In genomic region chr5:115955131-115955530, GRCm38 (mm10) we compare ENCODE assay signal across 18 mouse cellular contexts.
DNase-seq lines count a peak whose midpoint lies in the region; ATAC-seq lines count a peak whose summit lies in the region.
"Had no signal": no experiment of that assay in that cellular context is flagged by ENCODE, and none has a peak within 500 bp of the region (broad histone marks: within the 10 kb centered on the region; RNA-seq: fewer than 3 reads in every experiment).

No protein-coding gene starts in this region.

- no peak overlapping the region for H3K9ac ChIP-seq in midbrain, embryonic 16.5 days (ENCODE audit: low read depth, low read length)
- no peak overlapping the region for H3K9ac ChIP-seq in midbrain, embryonic 11.5 days (ENCODE audit: low read length)
- H3K9ac ChIP-seq: forebrain, postnatal 0 days; kidney, embryonic 15.5 days; limb, embryonic 15.5 days; midbrain, embryonic 13.5 days had no signal

- H3K27me3 ChIP-seq in midbrain, embryonic 16.5 days (ENCODE audit: control insufficient read depth, insufficient read depth, low read depth, low read length): no peaks in the 10 kb centered on the region
- no peaks in the 10 kb centered on the region for H3K27me3 ChIP-seq in midbrain, embryonic 11.5 days (ENCODE audit: control insufficient read depth, insufficient read depth, low read length)
- H3K27me3 ChIP-seq: kidney, embryonic 15.5 days; limb, embryonic 15.5 days; midbrain, embryonic 13.5 days had no signal

- no peak overlapping the region for H3K4me3 ChIP-seq in midbrain, embryonic 16.5 days (ENCODE audit: low read depth, low read length)
- no peak overlapping the region for H3K4me3 ChIP-seq in midbrain, embryonic 11.5 days (ENCODE audit: low read depth, low read length)
- H3K4me3 ChIP-seq: kidney, embryonic 15.5 days; limb, embryonic 15.5 days; midbrain, embryonic 13.5 days had no signal

- DNase-seq in left cerebral cortex, adult 18-20 months (ENCODE audit: low spot score in 2 of 2): peak; percentile 61 to 69
- DNase-seq in left cerebral cortex, adult 11 months (ENCODE audit: low spot score): no peak
- DNase-seq in adrenal gland, postnatal 10 days: peak; percentile 56
- peak; percentile 85 for DNase-seq in brain, adult 2 months (ENCODE audit: low read depth, low spot score)
- DNase-seq in right cerebral cortex, postnatal 10 days (ENCODE audit: low spot score in 2 of 2): peak; percentile 53 to 63
- DNase-seq in cerebellum, adult 8-10 months: no peak
- DNase-seq in midbrain, embryonic 11.5 days (ENCODE audit: low spot score, missing footprints): no peak
- DNase-seq: cerebellum, adult 9-11 months; forebrain, postnatal 0 days; gastrocnemius, postnatal 36 days; thymus, adult 18-20 months had no signal

- no peak overlapping the region for H3K4me2 ChIP-seq in midbrain, embryonic 16.5 days (ENCODE audit: low read length)
- no peak overlapping the region for H3K4me2 ChIP-seq in midbrain, embryonic 11.5 days
- H3K4me2 ChIP-seq: kidney, embryonic 15.5 days; limb, embryonic 15.5 days; midbrain, embryonic 13.5 days had no signal

- H3K27ac ChIP-seq in midbrain, embryonic 16.5 days (ENCODE audit: low read length): no peak overlapping the region
- H3K27ac ChIP-seq in midbrain, embryonic 11.5 days (ENCODE audit: low read depth, low read length): no peak overlapping the region
- H3K27ac ChIP-seq: kidney, embryonic 15.5 days; limb, embryonic 15.5 days; midbrain, embryonic 13.5 days had no signal

- no peak for ATAC-seq in midbrain, embryonic 16.5 days
- ATAC-seq in midbrain, embryonic 11.5 days (ENCODE audit: low FRiP score): no peak
- ATAC-seq: forebrain, postnatal 0 days; hindbrain, embryonic 16.5 days; intestine, postnatal 0 days; lung, postnatal 0 days; midbrain, embryonic 13.5 days had no signal

- no peaks in the 10 kb centered on the region for H3K9me3 ChIP-seq in midbrain, embryonic 16.5 days (replicated peaks; ENCODE audit: control insufficient read depth, low read length, poor library complexity, severe bottlenecking)
- peaks cover 2% of the 10 kb centered on the region; the same call in 1 of the 2 replicates for H3K9me3 ChIP-seq in midbrain, embryonic 11.5 days (ENCODE audit: control insufficient read depth, low read length)
- H3K9me3 ChIP-seq: limb, embryonic 15.5 days; midbrain, embryonic 13.5 days had no signal

- WGBS in midbrain, embryonic 16.5 days: 92% methylated on average over 14 of the region's 14 CpGs
- WGBS in midbrain, embryonic 11.5 days: 90% methylated on average over 14 of the region's 14 CpGs

- peaks cover 25% of the 10 kb centered on the region for H3K36me3 ChIP-seq in midbrain, embryonic 16.5 days (ENCODE audit: control insufficient read depth, insufficient read depth, low read length)
- H3K36me3 ChIP-seq in midbrain, embryonic 11.5 days (ENCODE audit: control insufficient read depth, insufficient read depth, low read length): peaks cover 35% of the 10 kb centered on the region

- no peaks in the 10 kb centered on the region for H3K4me1 ChIP-seq in midbrain, embryonic 16.5 days (ENCODE audit: control insufficient read depth, insufficient read depth, low read length)
- H3K4me1 ChIP-seq in midbrain, embryonic 11.5 days (ENCODE audit: control insufficient read depth, insufficient read depth, low read length): no peaks in the 10 kb centered on the region
- H3K4me1 ChIP-seq: kidney, embryonic 15.5 days; limb, embryonic 15.5 days; midbrain, embryonic 13.5 days had no signal

Comparison
In these comparisons a context has a peak if more than half of its experiments do, and no peak if none do; other contexts are left out.
1. DNase-seq: peak in left cerebral cortex, adult 18-20 months (2 of 2), adrenal gland, postnatal 10 days (single experiment), brain, adult 2 months (single experiment) and right cerebral cortex, postnatal 10 days (2 of 2); none in left cerebral cortex, adult 11 months (single experiment), cerebellum, adult 8-10 months (single experiment) and midbrain, embryonic 11.5 days (single experiment).